Mouse (Mus musculus) granulocyte monocyte progenitor cell, adult 5-6 weeks (primary cell): ENCODE data around the gene Dlx4. TPM values are rescaled to one million over a fixed set of nuclear protein-coding genes. Genes with fewer than 3 reads are reported as not detected.
A peak's percentile ranks its signal among the peaks of the same experiment; 100 is the strongest.

Experiments
- ATAC-seq: replicated peaks from 2 replicates; pipeline ENCODE4 v1.8.0; 2016; ENCODE audit warnings: mild to moderate bottlenecking, moderate TSS enrichment, inconsistent platforms; ENCODE audit not compliant: poor library complexity, severe bottlenecking
- total RNA-seq, 2 experiments: library from RNA; stranded (forward) in 1 of 2; stranded (reverse) in 1 of 2; fragments of 200-712, 200-1000 nt in 1 of 2; fragments of >200 nt in 1 of 2; fragmentation: Nextera tagmentation in 1 of 2; gene quantifications; 2 replicates each; pipeline ENCODE4 v1.2.3; 2014 to 2017

Dlx4 gene
- not detected in 2 replicates for total RNA-seq (2014; fragmentation: Nextera tagmentation)
- not detected in 2 replicates for total RNA-seq (2017)

DNA sequence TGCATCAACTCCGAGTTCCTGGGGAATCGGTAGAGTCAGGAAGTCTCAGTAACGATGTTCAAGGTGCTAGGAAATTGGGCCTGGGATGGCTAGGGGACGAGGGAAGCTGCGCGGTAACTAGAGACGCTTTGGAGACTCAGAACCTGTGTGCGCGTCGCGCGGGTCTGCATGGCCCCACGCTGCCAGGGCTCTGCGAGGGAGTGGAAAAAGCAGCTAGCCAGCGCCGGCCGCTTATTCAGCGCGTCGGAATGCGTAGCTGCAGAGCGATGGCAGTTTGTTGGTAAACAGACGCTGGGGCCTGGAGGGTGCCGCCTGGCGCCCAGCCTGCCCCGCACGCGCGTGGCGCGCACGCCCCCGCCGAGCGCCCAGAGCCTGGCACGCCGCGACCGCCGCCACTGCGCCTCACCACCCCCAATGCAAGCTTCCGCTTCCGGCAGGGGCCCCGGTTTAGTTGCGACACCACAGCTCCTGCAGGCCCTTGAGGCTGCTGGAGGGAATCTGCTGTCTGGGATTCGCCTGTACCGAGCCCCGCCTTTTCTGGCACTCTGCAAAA is at the start of gene Dlx4:
TSS of gene Dlx4 (minus strand) at position 413 of the 553 bp plus-strand sequence.
- peak; percentile 93 for ATAC-seq

DNA sequence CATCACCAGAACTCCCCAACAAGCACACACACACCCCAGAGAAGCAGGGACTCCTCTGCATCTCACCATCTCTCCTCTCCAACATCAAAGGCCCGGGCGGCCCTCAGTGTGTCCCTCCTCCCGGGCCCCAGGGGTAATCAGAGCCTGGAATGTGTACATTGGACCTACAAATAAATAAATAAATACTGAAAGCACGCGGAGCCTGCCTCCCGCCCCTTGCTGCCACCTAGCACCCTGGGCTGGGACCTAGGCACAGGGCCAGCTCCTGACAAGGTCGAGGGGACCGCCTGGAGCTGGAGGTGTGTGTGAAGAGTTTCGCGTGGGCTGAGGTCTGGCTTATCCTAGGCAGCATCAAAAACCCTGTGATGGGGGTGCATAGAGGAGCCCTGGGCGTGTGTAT is 43.8 kb upstream of the Dlx4 start:
- ATAC-seq = no peak

GRCm38 (mm10) chr11:95186826-95187225 is 40.8 kb upstream of the Dlx4 start:
- ATAC-seq = no peak

GRCm38 (mm10) chr11:95185700-95186099 is 39.6 kb upstream of the Dlx4 start:
- ATAC-seq = no peak

DNA sequence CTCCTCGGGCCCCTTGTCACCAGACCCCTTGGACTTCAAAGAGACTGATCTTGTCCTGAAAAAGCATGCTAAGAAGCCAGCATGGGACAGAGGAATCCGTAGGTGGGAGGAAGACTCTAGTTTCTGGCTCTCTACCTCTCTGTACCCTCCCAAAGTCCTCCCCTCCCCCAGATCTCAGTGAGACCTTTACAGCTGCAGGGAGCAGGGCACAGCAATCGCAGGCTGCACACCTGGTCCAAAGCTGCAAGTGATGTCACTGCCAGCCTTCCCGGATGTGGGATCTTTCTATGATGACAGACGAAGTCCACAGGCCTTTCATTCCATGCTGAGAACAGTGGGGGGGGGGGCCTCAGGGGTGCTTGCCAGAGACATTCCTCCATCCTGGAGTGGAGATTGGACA is 38.5 kb upstream of the Dlx4 start:
- no peak for ATAC-seq

GRCm38 (mm10) chr11:95179311-95179710 is 33.2 kb upstream of the Dlx4 start:
- ATAC-seq = no peak

DNA sequence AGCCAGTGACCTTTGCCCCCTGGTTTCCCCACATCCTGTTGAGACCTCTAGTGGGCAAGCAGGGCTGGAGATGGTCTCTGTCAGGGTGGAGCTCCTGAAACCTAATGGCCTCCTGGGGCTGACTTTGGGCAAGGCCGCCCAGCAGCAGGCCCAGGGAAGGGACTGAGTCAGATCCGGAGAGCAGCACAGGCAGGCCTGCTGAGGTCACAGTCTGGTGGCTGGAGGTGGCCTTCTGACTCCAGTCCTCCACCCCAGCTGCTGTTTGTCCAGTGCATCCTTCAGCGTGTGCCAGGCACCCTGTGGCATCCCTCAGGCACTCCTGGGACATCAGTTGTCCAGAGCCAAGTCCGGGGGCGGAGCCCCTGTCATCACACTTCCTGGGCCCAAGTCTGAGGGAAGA is 19.8 kb upstream of the Dlx4 start:
- ATAC-seq = no peak

- ATAC-seq = no peak
Measured at GRCm38 (mm10) chr11:95161708-95162107, 15.6 kb upstream of the Dlx4 start.

DNA sequence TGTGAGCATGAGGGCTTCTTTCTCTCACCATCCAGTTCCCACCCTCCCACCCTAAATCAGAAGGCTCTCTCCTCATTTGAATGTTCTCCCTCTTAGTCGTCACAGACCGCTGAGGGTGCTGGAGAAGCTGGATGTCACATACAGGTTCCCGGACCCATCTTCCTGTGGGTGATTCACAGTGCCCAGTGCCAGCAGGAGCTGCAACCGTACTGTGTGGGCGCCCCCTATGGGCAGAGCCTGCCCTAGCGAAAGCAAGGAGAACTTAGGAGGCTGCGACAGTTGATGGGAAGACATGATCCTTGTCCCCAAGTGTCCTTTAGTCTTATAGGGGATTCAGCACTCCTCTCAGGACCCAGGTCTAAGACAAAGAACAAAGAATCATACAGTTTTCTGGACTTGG is 14.6 kb upstream of the Dlx4 start:
- no peak for ATAC-seq

- ATAC-seq = no peak
Measured at GRCm38 (mm10) chr11:95159763-95160371, 13.8 kb upstream of the Dlx4 start.

GRCm38 (mm10) chr11:95157872-95158271 is 11.8 kb upstream of the Dlx4 start:
- ATAC-seq = peak; percentile 52

DNA sequence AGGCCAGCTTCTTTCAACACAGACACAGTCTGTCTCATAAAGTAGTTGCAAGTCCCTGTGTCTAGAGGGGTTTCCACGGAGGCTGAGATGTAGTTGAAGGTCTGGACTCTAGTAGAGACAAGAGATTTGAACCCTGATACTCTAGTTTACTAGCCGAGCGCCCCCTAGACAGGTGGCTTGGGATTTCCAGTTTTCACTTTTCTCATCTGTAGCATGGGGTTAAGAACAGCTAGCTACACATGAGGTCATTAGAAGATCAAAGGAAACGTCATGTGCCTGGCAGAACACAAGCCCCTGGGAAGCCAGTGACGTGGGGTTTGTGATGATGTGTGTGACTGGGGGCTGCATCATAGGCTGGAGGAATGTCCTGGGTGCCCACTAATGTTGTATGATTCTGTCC is 11.3 kb upstream of the Dlx4 start:
- ATAC-seq = no peak

DNA sequence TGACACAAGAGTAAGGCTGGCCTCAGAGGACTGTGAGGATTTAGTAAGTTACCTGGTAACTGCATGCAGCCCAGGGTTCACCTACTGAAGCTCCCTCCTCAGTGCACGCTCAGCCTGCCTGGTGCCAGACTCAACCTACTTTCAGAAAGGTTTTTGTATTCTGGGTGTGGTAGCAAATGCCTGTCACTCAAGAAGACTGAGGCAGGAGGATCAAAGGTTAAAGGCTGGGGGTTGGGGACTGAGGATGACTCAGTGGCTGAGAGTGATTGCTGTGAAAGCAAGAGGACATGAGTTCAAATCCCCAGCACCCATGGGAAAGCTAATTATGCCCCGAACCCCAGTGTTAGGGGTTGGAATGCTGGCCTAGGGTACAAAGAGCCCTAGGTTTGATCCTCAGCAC is 9.4 kb upstream of the Dlx4 start:
- no peak for ATAC-seq

DNA sequence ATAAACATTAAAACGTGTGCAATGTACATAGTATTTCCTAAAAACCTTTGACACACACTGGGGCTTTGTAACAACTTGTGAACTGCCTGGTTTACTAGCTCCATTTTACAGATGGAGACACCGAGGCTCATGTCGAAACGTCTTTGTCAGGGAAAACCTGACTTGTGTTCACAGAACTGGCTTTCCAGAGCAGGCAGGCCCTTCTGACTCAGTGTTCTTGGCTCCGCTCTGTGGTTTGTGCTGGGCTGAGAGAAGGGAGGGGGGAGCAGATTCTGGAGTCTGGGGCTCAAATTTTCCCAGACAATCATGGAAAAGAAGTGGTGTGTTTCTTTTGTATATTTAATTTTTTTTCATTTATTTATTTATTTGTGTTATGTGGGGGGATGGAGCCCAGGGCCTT is 7.6 kb upstream of the Dlx4 start:
- ATAC-seq = no peak

DNA sequence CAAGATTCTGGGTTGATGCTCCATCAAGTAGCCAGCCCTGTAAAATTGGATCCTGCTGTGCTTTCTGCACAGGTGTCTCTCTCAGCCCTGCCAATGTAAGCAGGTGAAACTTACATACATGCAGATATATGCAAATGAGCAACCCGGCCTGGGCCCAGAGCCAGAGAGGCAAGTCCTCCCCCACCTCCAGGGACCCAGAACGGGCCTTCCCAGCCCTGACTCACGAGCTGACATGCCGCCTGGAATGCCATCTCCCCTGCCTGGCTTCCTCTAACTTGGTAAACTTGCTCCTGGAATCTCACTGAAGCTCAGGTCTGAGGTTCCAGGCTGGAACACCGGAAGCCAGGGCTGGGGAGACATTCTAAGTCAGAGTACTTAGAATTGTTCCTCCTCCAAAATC is 7.1 kb upstream of the Dlx4 start:
- ATAC-seq = no peak

DNA sequence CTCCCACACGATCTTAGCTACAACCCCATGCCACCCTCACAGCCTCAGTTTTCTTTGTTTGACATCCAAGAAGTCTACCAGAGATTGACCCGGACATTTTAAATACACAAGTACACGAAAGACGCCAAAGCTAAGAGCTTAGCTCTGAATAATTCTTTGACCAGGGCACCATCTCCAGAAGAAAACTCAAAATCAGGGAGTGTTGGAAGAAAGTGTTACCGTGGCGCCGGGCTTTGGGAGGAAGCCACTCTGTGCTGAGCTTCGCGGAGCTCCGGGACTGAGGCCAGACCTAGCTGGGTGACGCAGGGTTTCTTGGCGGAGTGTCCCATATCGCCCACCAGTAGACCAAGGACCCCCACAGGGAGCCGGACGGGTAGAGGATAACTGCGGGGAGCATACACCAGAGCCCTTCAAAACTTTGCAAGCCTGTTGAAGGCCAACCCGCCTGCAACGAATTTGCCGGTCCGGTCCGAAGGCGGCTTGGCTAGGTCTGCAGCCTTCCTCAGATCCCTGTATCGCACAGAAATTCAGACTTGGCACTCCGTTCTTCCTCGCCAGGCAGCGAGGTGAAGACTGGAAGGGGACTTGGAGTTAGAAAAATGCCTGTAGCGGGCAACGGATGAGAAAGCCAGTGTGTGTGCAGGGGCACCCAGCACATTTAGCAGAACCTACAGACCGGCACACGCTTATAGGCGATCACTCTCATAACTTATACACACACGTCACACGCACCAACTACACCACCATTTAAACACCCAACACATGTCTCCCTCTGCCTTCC is 4.4 kb upstream of the Dlx4 start:
- no peak for ATAC-seq

- ATAC-seq = no peak
Measured at GRCm38 (mm10) chr11:95149462-95150268, 3.6 kb upstream of the Dlx4 start.

DNA sequence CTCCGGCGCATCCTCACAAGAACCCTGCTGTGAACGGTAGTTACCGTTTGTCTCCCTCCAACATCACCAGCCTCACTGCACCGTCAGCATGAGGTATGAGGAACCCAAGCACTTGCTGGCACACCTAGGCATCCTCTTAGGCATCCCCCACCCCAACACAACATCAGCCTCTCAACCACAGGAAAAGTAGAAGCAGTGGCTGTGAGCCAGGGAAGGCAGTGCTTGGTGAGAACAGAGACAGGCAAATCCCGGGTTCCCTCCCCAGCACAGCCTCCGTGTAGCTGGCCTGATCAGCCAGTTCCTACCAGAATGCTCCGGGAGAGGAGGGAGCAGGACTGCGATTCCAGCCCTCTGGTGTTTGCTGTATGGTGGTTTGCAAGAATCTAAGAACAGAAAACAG is 2.7 kb upstream of the Dlx4 start:
- ATAC-seq = no peak

GRCm38 (mm10) chr11:95144946-95145483 is 1.0 kb downstream of the Dlx4 start:
- ATAC-seq = no peak

- ATAC-seq = no peak
Measured at GRCm38 (mm10) chr11:95144091-95144945, 1.7 kb downstream of the Dlx4 start.
